Mouse (Mus musculus) lung, embryonic 15.5 days (tissue): ENCODE measurements at regions not wholly inside any gene's neighbourhood (a gene's known extent, or its start where the extent isn't known, plus 50 kb on each side); places are given as distances from the start of the nearest gene placed in this dataset.

Experiments
- ATAC-seq: fragments of 200-750 bp; cut with Nextera tagmentation; 2 replicates; pipeline ENCODE4 v1.8.0; 2017; ENCODE audit warnings: moderate number of reproducible peaks, borderline replicate concordance; ENCODE audit not compliant: low FRiP score, low TSS enrichment; ENCODE audit errors: extremely low read depth
- H3K27ac ChIP-seq: fragments of 300-500 bp; sonication (generic); 2 replicates; pipeline ENCODE4 v1.5.1; 2015; ENCODE audit warnings: moderate library complexity, mild to moderate bottlenecking, inconsistent platforms
- H3K27me3 ChIP-seq: fragments of 300-500 bp; sonication (generic); 2 replicates; pipeline ENCODE4 v1.6.1; 2015; ENCODE audit warnings: inconsistent platforms
- H3K36me3 ChIP-seq: fragments of 300-500 bp; sonication (generic); 2 replicates; pipeline ENCODE4 v1.6.1; 2015; ENCODE audit warnings: inconsistent platforms
- H3K4me1 ChIP-seq: fragments of 300-500 bp; sonication (generic); 2 replicates; pipeline ENCODE4 v1.6.1; 2015; ENCODE audit warnings: inconsistent platforms
- H3K4me2 ChIP-seq: fragments of 300-500 bp; sonication (generic); 2 replicates; pipeline ENCODE4 v1.6.1; 2015; ENCODE audit warnings: inconsistent platforms, mild to moderate bottlenecking, moderate library complexity
- H3K4me3 ChIP-seq: fragments of 300-500 bp; sonication (generic); 2 replicates; pipeline ENCODE4 v1.5.1; 2015; ENCODE audit warnings: mild to moderate bottlenecking, inconsistent platforms
- H3K9ac ChIP-seq: fragments of 300-500 bp; sonication (generic); 2 replicates; pipeline ENCODE4 v1.6.1; 2015; ENCODE audit warnings: inconsistent platforms
- H3K9me3 ChIP-seq: fragments of 300-500 bp; sonication (generic); 2 replicates; pipeline ENCODE4 v1.6.1; 2016; ENCODE audit warnings: inconsistent platforms
- WGBS: fragments of 180-500 bp; shearing (Covaris S2); methylation state at CpG from one replicate; pipeline ENCODE4 v1.1.7; 2015; 5-methylcytosine and 5-hydroxymethylcytosine counted together

DNA sequence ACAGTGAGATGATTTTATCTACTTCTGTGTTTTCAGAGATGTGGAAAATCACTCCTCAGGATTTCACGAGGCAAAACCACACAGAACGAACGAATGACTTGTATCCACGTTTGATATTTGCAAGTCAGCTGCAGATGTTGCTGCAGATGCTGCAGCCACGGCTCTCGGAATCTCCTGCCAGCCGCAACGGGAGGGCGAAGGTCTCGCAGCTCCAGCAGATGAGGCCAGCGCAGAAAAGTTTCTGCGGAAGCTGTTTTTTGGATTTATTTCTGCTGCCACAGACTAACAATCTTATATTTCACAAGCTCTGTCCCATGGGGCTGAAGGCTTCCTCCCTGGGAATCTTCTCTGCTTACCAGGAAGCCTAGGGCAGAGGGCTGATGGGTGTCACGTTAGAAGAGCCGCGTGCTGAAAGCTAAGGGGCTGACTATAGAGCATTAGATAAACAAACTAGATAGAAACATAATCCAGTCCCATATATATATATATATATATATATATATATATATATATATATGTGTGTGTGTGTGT is 61.5 kb upstream of the Igfbp7 start:
- H3K9me3 ChIP-seq: no peaks in the 10 kb centered on the region
- H3K9ac ChIP-seq: no peak overlapping the region
- no peaks in the 10 kb centered on the region for H3K4me1 ChIP-seq
- no peak for ATAC-seq
- no peaks in the 10 kb centered on the region for H3K27me3 ChIP-seq
- no peak overlapping the region for H3K4me2 ChIP-seq
- H3K36me3 ChIP-seq: no peaks in the 10 kb centered on the region
- WGBS: 48% methylated on average over 15 of the region's 15 CpGs
- H3K4me3 ChIP-seq: no peak overlapping the region
- H3K27ac ChIP-seq: no peak overlapping the region

DNA sequence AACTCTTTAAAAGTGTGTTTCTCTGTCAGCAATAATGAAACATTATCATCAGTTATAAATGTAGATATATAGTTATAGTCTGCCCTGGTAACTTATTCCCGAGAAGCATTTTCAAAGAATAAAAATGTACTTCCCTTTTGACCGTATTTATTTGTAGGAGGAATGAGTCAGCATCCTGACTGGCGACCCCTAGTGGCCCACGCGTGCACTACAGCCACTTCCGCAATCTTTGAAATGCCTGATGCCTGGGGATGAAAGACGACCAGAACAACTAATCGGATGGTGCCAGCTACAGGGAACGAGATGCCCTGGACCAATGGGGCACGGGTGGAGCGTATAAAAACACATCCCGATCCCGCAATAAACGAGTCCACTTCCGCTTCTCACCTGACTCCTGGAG is 60.6 kb upstream of the Igfbp7 start:
- H3K9ac ChIP-seq: no peak overlapping the region
- no peaks in the 10 kb centered on the region for H3K9me3 ChIP-seq
- no peak overlapping the region for H3K4me3 ChIP-seq
- no peak for ATAC-seq
- 60% methylated on average over 15 of the region's 15 CpGs for WGBS
- no peak overlapping the region for H3K27ac ChIP-seq
- no peaks in the 10 kb centered on the region for H3K4me1 ChIP-seq
- H3K27me3 ChIP-seq: no peaks in the 10 kb centered on the region
- no peak overlapping the region for H3K4me2 ChIP-seq
- H3K36me3 ChIP-seq: no peaks in the 10 kb centered on the region

DNA sequence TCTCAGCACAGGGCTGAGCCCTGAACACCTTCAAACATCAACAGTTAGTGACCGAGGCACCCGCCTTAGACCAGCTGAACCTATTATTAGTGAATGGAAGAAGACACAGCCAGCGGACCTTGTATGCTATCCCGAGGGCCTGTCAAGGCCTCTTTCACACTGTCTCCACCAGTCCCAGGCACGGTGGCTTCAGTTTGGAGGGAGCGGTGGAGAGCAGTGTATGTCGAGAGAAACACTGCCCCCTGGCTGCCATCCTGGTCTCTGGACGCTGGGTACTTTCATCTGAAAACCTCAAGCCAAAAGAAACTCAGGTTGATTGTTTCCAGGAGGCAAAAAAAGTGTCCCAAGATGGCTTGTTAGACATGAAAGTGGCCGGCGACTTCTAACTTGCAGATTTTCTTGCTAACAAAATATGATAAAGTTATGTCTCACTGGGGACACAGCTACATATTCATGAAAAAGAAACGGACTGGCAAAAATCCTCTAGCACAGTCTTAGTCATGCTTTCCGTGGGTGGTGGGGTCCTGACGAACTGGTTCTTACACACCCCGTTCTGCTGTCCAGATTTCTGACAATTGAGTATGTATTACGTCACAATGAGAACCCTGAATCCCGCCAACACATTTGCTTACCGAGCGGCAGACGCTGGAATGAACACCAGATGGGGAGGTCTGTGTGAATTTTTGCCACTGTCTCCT is 57.2 kb upstream of the Igfbp7 start:
- peak; percentile 40; the same call in 1 of the 2 replicates for ATAC-seq
- Histone ChIP-seq H3K36me3 (no peaks in the 10 kb centered on the region), H3K4me3 (no peak overlapping the region), H3K4me1 (no peaks in the 10 kb centered on the region), H3K4me2 (no peak overlapping the region), H3K27ac (no peak overlapping the region), H3K27me3 (no peaks in the 10 kb centered on the region), H3K9me3 (no peaks in the 10 kb centered on the region), H3K9ac (no peak overlapping the region)
- 54% methylated on average over 19 of the region's 19 CpGs for WGBS

DNA sequence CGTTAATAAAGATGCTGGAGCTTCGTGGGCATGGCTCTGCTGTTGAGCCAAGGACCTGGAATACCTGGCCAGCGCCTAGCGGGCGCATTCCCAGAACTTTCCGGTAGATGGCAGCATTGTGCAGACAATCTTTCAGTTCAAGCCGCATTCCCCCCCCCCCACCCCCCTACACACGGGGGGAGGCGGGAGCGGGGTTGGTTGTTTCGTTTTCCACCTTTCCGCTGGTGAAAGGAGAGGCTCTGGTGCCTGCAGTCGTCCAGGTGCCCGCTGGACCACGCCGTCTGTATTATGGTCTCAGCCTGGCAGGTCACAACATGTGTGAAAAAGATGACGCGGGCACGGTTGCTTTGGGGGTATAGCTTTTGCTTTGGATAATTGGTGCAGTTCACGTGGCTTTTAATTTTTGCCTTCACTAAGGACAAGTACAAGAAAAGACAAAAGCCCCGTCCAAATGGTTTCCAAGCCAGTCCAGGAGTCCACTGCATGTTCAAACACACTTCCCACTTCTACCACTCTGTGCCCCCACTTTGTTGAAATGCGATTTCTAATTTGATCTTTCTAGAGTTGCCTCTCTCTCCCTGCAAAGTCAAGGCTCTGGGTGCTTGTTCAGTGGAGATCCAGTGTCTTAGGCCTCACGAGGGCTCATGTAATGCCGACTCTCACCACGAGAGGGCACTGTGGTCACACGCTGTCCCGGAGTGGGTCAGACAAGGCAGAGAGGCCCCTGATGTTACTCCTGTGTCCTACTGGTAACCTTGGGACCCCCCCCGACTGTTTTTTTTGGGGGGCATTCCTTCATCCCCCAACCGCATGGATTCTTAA is 52.3 kb upstream of the Igfbp7 start:
- Histone ChIP-seq H3K4me1 (no peaks in the 10 kb centered on the region), H3K27me3 (no peaks in the 10 kb centered on the region), H3K9me3 (no peaks in the 10 kb centered on the region), H3K4me2 (peak overlapping the region; percentile 58), H3K27ac (peak overlapping the region; percentile 15; the same call in 1 of the 2 replicates), H3K9ac (peak overlapping the region; percentile 49), H3K36me3 (no peaks in the 10 kb centered on the region), H3K4me3 (peak overlapping the region; percentile 59)
- under 1% methylated on average over 29 of the region's 29 CpGs for WGBS
- ATAC-seq: peak; percentile 87
